Mouse (Mus musculus): ENCODE results near the gene Mst1.

Mst1 gene

DNA sequence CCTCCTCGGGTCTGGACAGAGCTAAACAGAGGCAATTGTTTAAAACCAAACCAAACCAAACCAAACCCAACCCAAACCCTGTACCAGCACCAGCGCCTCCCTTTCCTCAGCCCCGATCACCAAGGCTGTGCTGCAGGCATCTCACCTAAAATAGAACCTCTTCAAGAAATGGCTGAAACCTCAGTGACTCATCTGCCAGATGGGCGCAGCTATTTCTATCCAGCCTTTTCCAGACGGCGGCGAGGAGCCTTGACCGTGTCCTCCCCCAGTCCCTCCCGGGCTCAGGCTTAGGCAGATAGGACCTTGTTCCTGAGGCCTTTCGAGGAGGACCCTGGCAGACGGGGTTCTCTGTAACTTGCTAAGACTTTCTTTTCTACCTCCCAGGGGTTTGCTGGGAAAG is 48.0 kb downstream of the Mst1 start:
- in situ Hi-C loops (cut with MboI; ENCODE audit: low sequenced_read_pairs): no loop called here

DNA sequence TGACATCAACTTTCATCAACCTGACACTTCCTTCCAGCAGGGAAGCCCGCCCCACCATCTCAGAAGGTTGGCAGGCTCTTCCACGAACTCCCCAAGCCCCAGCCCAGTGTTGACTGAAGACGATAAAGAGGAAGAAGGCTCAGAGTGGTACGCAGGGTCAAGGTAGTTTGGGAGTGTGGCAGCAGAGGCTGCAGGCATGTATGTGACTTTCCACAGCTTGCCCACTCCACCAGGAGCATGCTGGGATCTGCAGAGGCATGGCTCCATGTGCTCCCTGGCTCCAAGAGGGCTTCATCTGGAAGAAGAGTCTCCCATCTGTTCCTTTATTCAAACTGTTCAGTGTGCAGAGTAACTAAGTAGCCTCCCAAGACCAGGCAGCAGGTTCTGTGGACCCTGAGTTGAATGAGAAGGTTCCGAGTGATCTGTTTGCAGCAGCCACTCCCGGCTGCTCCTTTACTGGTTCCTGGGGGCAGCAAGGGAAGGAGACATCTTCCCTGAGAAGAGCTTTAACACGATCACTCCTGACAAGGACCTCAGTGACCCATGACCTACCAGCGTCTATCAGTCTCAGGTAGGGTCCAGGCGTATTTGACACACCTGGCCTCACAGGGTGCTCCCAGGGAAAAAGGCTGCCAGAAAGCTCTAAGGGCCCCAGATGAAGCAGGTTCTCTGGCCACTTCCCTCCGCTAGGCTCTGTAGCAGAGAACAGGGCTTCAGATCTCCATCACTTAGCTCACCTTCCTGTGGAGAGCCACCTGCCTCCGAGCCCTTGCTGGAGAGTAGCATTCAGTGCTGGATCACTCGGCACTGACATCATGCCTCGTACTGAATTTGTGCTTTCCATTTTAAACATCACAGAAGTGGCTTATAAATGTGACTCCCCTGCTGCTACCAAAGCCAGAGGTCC is 49.1 kb downstream of the Mst1 start:
- in situ Hi-C loops (cut with MboI; ENCODE audit: low sequenced_read_pairs): no loop called here

DNA sequence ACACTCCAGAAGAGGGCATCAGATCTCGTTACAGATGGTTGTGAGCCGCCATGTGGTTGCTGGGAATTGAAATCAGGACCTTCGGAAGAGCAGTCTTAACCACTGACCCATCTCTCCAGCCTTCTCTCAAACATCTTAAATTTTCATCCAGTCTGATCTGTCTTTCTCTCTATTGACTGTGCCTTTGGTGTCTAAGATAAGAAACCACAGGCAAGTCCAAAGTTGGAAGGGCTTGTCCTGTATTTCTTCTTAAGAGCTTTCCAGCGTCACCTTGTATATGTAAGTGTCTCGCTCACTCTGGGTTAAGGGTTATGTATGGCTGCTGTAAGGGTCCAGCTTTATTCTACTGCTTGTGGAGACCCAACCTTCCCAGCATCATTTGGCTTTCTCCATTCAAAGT is 51.3 kb downstream of the Mst1 start:
- in situ Hi-C loops (cut with MboI; ENCODE audit: low sequenced_read_pairs): no loop called here

DNA sequence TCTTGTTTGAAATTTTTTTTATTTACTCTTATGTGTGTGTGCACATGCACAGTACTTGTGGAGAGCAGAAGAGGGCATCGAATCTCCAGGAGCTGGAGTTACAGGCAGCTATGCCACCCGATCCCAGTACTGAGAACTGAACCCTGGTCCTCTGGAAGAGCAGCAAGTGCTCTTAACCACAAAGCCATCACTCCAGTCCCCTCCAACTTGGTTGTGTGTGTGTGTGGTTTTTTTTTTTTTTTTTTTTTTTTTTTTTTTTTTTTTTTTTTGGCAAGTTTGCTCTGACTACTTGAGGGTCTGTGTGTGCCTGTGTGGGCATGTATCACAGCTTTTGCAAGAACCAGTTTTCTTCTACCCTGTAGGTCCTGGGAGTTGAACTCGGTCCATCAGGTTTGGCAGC is 52.1 kb downstream of the Mst1 start:
- in situ Hi-C loops (cut with MboI; ENCODE audit: low sequenced_read_pairs): no loop called here

DNA sequence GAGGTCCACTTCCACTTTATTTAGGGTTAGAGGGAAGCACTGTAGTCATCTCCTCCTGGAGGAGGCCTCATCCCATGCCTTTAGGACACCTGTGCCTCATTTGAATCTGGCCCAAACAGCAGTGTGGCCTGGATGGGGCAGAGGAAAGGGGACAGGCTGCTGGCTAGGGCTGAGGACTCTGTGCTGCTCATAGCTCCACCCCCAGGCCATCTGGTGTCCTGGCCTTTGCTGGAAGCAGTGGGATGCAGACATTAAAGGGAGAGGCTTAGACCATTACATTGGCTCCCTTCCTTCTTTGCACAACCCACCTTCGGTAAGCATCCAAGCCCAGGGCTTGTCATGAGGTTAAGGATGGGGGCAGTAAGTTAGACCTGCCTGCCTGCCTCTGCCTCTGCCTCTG is 53.2 kb downstream of the Mst1 start:
- in situ Hi-C loops (cut with MboI; ENCODE audit: low sequenced_read_pairs): no loop called here
